Mouse (Mus musculus): Measurements from ENCODE around the gene Ppp6r1.

Gene Ppp6r1

GRCm38 (mm10) chr7:4658912-4659551, at the start of gene Ppp6r1:
Gene Ppp6r1, minus strand, starts transcription at chr7:4659019.
- DNase-seq = peak; percentile 99

GRCm38 (mm10) chr7:4705098-4705497, 46.3 kb upstream of the Ppp6r1 start:
- no peak for DNase-seq

- DNase-seq = no peak
These were observed 44.4 kb upstream of the Ppp6r1 start for GRCm38 (mm10) chr7:4703195-4703594.

- no peak for DNase-seq
These were observed 43.5 kb upstream of the Ppp6r1 start for GRCm38 (mm10) chr7:4702334-4702733.

- DNase-seq = no peak
These were observed 34.2 kb upstream of the Ppp6r1 start for GRCm38 (mm10) chr7:4693004-4693403.

GRCm38 (mm10) chr7:4690951-4691653, 32.3 kb upstream of the Ppp6r1 start:
- peak; percentile 66 for DNase-seq

GRCm38 (mm10) chr7:4690387-4690786, 31.6 kb upstream of the Ppp6r1 start, which contains the start of gene Brsk1:
Gene Brsk1, plus strand, starts transcription at chr7:4690604.
- DNase-seq = peak; percentile 89

- peak; percentile 95 for DNase-seq
These were observed 26.0 kb upstream of the Ppp6r1 start, which contains the start of gene Hspbp1 for GRCm38 (mm10) chr7:4684632-4685417. Gene Hspbp1, minus strand, starts transcription at chr7:4685068.

- peak; percentile 60 for DNase-seq
These were observed 25.4 kb upstream of the Ppp6r1 start for GRCm38 (mm10) chr7:4684203-4684602.

GRCm38 (mm10) chr7:4683307-4683706, 24.5 kb upstream of the Ppp6r1 start:
- DNase-seq = no peak

GRCm38 (mm10) chr7:4675200-4675599, 16.4 kb upstream of the Ppp6r1 start:
- no peak for DNase-seq

- DNase-seq = no peak
These were observed 15.4 kb upstream of the Ppp6r1 start for GRCm38 (mm10) chr7:4674114-4674731.

GRCm38 (mm10) chr7:4671956-4672355, 13.1 kb upstream of the Ppp6r1 start:
- no peak for DNase-seq

- DNase-seq = no peak
These were observed 11.9 kb upstream of the Ppp6r1 start for GRCm38 (mm10) chr7:4670655-4671255.

GRCm38 (mm10) chr7:4669156-4669555, 10.3 kb upstream of the Ppp6r1 start:
- no peak for DNase-seq

GRCm38 (mm10) chr7:4668506-4668905, 9.7 kb upstream of the Ppp6r1 start:
- no peak for DNase-seq

- DNase-seq = no peak
These were observed 8.1 kb upstream of the Ppp6r1 start for GRCm38 (mm10) chr7:4666871-4667270.

- DNase-seq = no peak
These were observed 4.9 kb upstream of the Ppp6r1 start for GRCm38 (mm10) chr7:4663742-4664141.

- no peak for DNase-seq
These were observed 4.4 kb upstream of the Ppp6r1 start for GRCm38 (mm10) chr7:4663179-4663578.

- DNase-seq = no peak
These were observed 1.2 kb upstream of the Ppp6r1 start for GRCm38 (mm10) chr7:4659911-4660443.

- peak; percentile 59 for DNase-seq
These were observed 501 bp downstream of the Ppp6r1 start for GRCm38 (mm10) chr7:4658128-4658907.
